Mouse (Mus musculus) 3T3-L1 (cell line): ENCODE data around the gene Pdcd6ip.
A peak's percentile ranks its signal among the peaks of the same experiment; 100 is the strongest.
"Not testable (repeated sequence)": the region's sequence is repeated elsewhere in the genome, so short reads cannot be mapped to it uniquely, and the experiment has no call there.

Source experiments
- DNase-seq: peaks from one replicate; pipeline ENCODE4 v3.0.0-alpha.2; 2015; ENCODE audit warnings: low read depth, low spot score

Pdcd6ip gene

GRCm38 (mm10) chr9:113707481-113708360 lies at the start of gene Pdcd6ip:
TSS of gene Pdcd6ip (minus strand) at chr9:113708259.
- peak; percentile 87 for DNase-seq

- DNase-seq = no peak
Observed at GRCm38 (mm10) chr9:113755888-113756719, 48.0 kb upstream of the Pdcd6ip start.

- DNase-seq = peak; percentile 28
Observed at GRCm38 (mm10) chr9:113749356-113749755, 41.3 kb upstream of the Pdcd6ip start.

GRCm38 (mm10) chr9:113743291-113743690 lies 35.2 kb upstream of the Pdcd6ip start:
- peak; percentile 34 for DNase-seq

GRCm38 (mm10) chr9:113742361-113742794 lies 34.3 kb upstream of the Pdcd6ip start:
- DNase-seq = peak; percentile 61

DNA sequence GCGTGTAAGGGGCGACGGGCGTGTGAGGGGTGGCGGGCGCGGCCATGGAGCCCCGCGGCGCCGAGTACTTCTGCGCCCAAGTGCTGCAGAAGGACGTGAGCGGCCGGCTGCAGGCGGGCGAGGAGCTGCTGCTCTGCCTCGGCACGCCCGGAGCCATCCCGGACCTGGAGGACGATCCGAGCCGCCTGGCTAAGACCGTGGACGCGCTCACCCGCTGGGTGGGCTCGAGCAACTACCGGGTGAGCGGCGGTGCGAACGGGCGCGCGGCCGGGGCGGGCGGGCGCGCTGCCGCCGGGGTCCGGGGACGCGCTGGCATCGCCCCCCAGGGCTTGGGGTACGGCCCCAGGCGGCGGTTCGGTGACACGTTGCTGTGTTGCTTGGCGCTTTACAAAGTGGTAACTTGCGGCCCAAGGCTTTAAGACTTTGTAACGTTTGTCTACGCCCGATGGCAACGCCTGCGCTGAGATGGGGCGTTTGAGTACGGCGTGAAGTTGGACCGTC lies 33.6 kb upstream of the Pdcd6ip start:
- peak; percentile 50 for DNase-seq

DNA sequence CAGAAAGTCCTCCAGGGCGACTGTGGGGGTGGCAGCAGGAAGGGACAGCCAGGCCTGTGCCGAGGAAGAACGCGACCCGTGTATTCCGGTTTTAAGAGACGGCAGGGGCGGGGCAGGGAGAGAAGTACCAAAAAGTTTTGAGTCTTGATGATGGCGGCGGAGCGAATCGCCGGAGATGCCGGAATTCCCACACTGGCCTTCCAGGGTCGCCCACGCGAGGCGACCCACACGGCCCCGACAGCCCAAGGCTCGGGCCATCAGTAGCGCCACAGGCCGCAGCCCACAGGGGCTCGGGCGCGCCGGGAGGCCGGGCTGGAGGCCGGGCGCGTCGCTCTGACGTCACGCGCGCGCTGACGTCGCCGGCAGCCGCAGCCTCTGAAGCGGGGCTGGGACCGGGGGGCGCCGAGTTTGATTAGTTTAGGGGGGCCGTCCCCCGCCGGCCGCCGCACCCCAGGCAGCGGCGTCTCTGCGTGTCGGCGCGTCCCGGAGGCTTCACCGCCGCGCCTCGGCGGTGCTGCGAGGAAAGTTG lies 33.1 kb upstream of the Pdcd6ip start, which contains the start of gene Clasp2:
Clasp2 (plus strand) TSS at position 366 of the 529 bp plus-strand sequence.
- peak; percentile 62 for DNase-seq

DNA sequence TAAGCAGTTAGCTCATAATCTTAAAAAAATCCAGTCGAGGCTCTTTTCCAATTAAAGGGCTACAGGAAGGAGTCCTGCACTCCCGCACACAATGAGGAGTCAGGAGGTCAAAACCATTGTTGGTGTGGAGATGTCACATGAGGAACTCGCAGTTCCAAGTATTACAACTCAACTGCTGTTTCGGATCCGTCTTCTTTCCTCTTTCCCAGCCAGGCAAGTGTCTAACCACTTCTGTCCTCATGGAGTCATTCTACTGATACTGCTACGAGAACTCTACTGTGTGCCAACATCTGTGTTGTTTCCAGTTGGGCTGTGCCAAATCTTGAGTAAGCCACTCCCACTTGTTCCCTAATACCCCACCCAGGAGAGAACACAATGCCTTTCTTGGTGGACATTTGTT lies 30.9 kb upstream of the Pdcd6ip start:
- peak; percentile 49 for DNase-seq

DNA sequence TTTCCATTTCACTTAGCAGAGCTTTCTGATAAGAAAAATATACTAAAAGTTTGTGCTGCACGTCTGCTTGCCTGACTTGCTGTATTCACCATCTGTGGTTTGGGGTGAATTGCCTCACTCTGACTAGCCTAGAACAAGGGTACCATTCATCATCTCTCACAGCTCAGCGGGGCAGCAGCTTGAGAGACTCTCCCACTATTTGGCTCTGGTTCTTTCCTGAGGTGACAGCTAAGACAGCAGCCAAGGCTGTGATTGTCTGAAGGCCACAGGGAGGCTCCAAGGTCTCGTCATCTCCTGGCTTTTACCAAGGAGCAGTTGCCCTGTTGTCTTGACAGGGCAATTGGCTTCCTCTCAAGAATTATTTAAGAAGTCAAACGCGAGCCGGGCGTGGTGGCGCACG lies 30.0 kb upstream of the Pdcd6ip start:
- peak; percentile 81 for DNase-seq

GRCm38 (mm10) chr9:113735920-113736319 lies 27.9 kb upstream of the Pdcd6ip start:
- no peak for DNase-seq

DNA sequence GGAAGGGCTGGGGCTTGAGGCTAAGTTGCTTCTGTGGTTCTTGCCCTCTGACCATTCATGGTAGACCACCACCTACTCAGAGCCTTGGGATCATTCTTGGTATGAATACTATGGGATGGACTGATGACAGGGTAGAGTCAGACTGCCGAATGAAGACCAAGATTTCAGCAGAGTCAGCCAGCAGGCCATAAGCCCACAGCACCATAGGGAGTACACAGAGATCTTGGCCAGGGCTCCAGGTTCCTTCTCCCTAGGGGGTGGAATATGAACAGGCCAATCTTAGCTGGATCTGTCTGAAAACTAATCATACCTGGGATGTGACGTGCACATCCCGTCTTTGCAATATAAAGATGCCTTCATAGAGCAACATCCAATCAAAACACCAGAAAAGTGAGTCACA lies 23.5 kb upstream of the Pdcd6ip start:
- no peak for DNase-seq

DNA sequence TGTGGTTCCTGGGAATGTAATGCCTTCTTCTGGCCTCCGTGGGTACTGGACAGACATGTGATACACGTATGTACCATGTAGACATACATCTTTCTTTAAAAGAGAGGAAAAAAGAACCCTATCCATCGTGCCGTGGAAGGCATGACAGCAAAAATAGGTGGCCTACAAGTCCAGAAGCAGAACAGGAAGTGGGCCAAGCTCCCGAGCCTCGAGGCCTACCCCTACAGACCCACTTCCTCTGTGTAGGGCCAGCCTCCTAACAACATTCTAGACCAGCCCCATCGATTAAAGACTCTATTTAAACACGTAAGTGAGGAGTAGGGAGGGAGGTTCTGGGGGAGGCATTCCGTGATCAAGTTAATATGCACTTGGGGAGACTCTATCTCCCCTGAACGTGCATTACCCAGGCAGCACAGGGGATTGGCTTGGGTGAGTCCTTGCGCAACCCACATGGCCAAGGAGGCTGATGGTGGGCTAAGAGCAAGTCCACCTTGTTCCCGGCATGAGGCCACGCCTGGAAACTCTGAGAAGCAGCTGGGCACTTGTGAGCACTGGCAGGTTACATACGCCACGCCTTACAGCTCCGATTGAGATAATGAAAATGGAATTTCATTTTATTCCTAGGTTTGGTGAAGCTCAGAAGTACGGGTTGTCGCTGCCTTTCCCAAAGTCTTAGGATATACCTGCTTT lies 19.1 kb upstream of the Pdcd6ip start:
- no peak for DNase-seq

GRCm38 (mm10) chr9:113726131-113726530 lies 18.1 kb upstream of the Pdcd6ip start:
- peak; percentile 42 for DNase-seq

- DNase-seq = not testable (repeated sequence)
Observed at GRCm38 (mm10) chr9:113725609-113726008, 17.6 kb upstream of the Pdcd6ip start.

GRCm38 (mm10) chr9:113724646-113725045 lies 16.6 kb upstream of the Pdcd6ip start:
- no peak for DNase-seq

GRCm38 (mm10) chr9:113719063-113719462 lies 11.0 kb upstream of the Pdcd6ip start:
- DNase-seq = peak; percentile 71

DNA sequence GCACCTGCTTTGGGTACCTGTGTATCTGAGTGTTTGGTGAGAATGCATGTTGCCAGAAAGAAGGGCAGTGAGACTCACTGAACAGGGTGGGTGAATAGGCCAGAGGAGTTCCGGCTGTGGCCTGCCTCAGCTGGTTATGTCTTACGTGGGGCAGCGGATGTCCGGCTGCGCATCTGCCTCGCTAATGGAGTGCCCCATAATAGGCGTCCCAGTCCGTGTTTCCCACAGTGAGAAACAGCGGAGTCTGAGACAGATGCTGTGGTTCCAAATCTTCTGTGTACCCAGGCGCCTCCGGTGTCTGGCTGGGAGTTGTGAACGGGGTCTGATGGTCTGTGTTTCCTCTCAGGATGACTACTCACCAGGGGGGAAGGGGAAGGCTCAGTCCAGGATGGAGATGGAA lies 2.8 kb upstream of the Pdcd6ip start:
- DNase-seq = no peak

DNA sequence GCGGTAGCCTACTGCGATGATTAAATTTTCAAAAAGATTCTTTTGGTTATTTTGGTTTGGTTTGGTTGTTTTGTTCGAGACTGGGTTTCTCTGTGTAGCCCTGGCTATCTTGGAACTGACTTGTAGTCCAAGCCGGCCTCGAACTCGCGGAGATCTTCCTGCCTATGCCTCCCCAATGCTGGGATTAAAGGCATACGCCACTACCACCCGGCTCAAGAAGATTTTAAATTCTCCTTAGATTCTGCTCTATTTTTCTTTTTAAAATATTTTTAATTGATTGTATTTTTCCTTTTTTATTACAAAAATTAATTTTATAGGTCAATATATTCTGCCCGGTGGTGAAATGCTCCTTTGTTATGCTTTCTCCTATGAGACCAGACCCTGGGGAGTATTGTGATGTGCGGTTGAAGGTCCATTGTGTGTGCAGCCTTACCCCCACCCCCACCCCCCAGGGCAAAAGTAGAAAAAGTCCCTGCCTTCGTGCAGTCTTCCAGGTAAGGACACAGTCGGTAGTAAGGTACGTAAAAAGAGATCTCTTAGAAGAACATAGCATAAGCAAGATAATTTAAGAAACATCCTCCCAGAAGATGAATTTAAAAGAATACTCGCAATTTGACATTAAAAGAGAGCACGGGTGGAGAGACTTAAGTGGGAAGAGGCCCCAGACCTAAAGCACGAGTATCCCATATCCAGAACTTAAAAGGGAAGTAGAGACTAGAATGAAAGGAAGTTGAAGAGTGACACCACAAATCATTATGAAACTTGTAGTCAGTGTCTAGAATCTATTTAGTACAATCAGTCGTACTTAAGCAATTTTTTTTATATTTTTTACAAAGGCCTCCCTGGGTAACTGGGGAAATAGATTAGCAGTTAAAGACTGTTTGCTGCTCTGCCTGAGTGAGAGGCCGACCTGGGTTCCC lies 562 bp upstream of the Pdcd6ip start:
- no peak for DNase-seq

GRCm38 (mm10) chr9:113706841-113707240 lies 1.2 kb downstream of the Pdcd6ip start:
- peak; percentile 28 for DNase-seq

- peak; percentile 15 for DNase-seq
Observed at GRCm38 (mm10) chr9:113706108-113706507, 2.0 kb downstream of the Pdcd6ip start.
